In the genomic region with DNA sequence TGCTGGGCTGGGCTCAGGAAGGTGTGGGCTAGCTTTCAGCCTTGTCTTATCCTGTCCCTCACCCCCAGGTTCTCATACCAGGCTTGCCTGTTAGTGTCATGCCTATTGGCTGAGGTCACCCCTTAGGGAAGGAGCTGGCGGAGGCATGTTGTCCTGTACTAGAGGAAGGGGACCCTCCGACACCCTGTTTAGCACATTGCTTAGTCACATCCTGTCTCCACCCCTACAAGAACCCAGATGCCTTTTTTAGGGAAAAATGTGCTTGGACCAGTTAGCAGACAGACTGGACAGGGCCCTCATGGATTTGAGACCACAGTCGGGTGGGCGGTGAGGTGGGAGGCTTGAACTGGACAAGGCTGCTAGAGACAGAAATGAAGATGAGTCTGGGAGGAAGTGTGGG, we compare ENCODE assay signal across 10 mouse cellular contexts. TPM values are rescaled to one million over a fixed set of nuclear protein-coding genes. Genes with fewer than 3 reads are reported as not detected.
DNase-seq lines count a peak whose midpoint lies in the region; ATAC-seq and TF ChIP-seq lines count a peak whose summit lies in the region.
"Had no signal": no experiment of that assay in that cellular context is flagged by ENCODE, and none has a peak within 500 bp of the region (broad histone marks: within the 10 kb centered on the region; RNA-seq: fewer than 3 reads in every experiment).

No protein-coding gene starts in this region.

- no peaks in the 10 kb centered on the region for H3K9me3 ChIP-seq in heart, embryonic 16.5 days (replicated peaks; ENCODE audit: control insufficient read depth, low read length)
- no peaks in the 10 kb centered on the region for H3K9me3 ChIP-seq in liver, postnatal 0 days (ENCODE audit: low read length)
- no peaks in the 10 kb centered on the region for H3K9me3 ChIP-seq in neural tube, embryonic 15.5 days (replicated peaks)

- peaks cover 52% of the 10 kb centered on the region for H3K36me3 ChIP-seq in heart, embryonic 16.5 days (ENCODE audit: control insufficient read depth, insufficient read depth)
- peaks cover 64% of the 10 kb centered on the region for H3K36me3 ChIP-seq in liver, postnatal 0 days (replicated peaks; ENCODE audit: insufficient read depth, low read length)
- peaks cover 85% of the 10 kb centered on the region for H3K36me3 ChIP-seq in neural tube, embryonic 15.5 days

- DNase-seq in 416B (ENCODE audit: low read depth) (peak; percentile 62), NIH3T3 (ENCODE audit: low read depth) (peak; percentile 60)
- DNase-seq in liver, postnatal 0 days = no peak
- DNase-seq in cerebellum, postnatal 4 days (ENCODE audit: low spot score in 2 of 2) = no peak
- no peak for DNase-seq in cerebellum, adult 11 months
- DNase-seq: adrenal gland, postnatal 10 days; thymus, postnatal 4 days had no signal

- H3K9ac ChIP-seq in heart, embryonic 16.5 days (ENCODE audit: low read length) = peak overlapping the region; percentile 32; the same call in 1 of the 2 replicates
- no peak overlapping the region for H3K9ac ChIP-seq in liver, postnatal 0 days (replicated peaks)
- H3K9ac ChIP-seq in neural tube, embryonic 15.5 days (replicated peaks) = no peak overlapping the region

- no peak for TF ChIP-seq CTCF in liver, postnatal 0 days (IDR thresholded peaks at IDR 0.05; ENCODE audit: low read depth)

- H3K4me3 ChIP-seq in heart, embryonic 16.5 days (ENCODE audit: low read length) = no peak overlapping the region
- H3K4me3 ChIP-seq in liver, postnatal 0 days (ENCODE audit: low read depth, low read length) = no peak overlapping the region
- H3K4me3 ChIP-seq in neural tube, embryonic 15.5 days (replicated peaks) = no peak overlapping the region

- H3K4me1 ChIP-seq in heart, embryonic 16.5 days (ENCODE audit: control insufficient read depth, insufficient read depth, low read length) = peaks cover 42% of the 10 kb centered on the region
- peaks cover 13% of the 10 kb centered on the region for H3K4me1 ChIP-seq in liver, postnatal 0 days (ENCODE audit: insufficient read depth)
- peaks cover 31% of the 10 kb centered on the region for H3K4me1 ChIP-seq in neural tube, embryonic 15.5 days

- H3K27ac ChIP-seq in heart, embryonic 16.5 days (ENCODE audit: low read length) = peak overlapping the region; percentile 79
- peak overlapping the region; percentile 59 for H3K27ac ChIP-seq in liver, postnatal 0 days (ENCODE audit: low read depth)
- H3K27ac ChIP-seq in neural tube, embryonic 15.5 days (replicated peaks) = no peak overlapping the region

- H3K4me2 ChIP-seq in heart, embryonic 16.5 days (ENCODE audit: low read depth, low read length) = peak overlapping the region; percentile 14; the same call in 1 of the 2 replicates
- no peak overlapping the region for H3K4me2 ChIP-seq in liver, postnatal 0 days (ENCODE audit: low read depth, low read length)
- no peak overlapping the region for H3K4me2 ChIP-seq in neural tube, embryonic 15.5 days

- whole genome bisulfite sequencing in heart, embryonic 16.5 days = 33% methylated on average over 4 of the region's 4 CpGs
- 45% methylated on average over 4 of the region's 4 CpGs for WGBS in liver, postnatal 0 days (ENCODE audit: insufficient replicate concordance)
- 82% methylated on average over 4 of the region's 4 CpGs for WGBS in neural tube, embryonic 15.5 days

- ATAC-seq in heart, embryonic 16.5 days (replicated peaks; ENCODE audit: extremely low read depth, insufficient read depth, low FRiP score) = peak; percentile 70
- ATAC-seq in liver, postnatal 0 days = peak; percentile 40; the same call in 1 of the 2 replicates
- no peak for ATAC-seq in neural tube, embryonic 15.5 days (ENCODE audit: low FRiP score)

- no peaks in the 10 kb centered on the region for H3K27me3 ChIP-seq in heart, embryonic 16.5 days (ENCODE audit: control insufficient read depth, insufficient read depth, low read length)
- no peaks in the 10 kb centered on the region for H3K27me3 ChIP-seq in liver, postnatal 0 days (ENCODE audit: insufficient read depth, low read length)
- H3K27me3 ChIP-seq in neural tube, embryonic 15.5 days (replicated peaks) = no peaks in the 10 kb centered on the region

- no peak for TF ChIP-seq EP300 in liver, postnatal 0 days (IDR thresholded peaks at IDR 0.05; ENCODE audit: low read depth)

RNA-seq across cellular contexts. Expression of a gene that starts 7.4 kb away (rescaled TPM):
- polyA plus RNA-seq in heart, embryonic 16.5 days (2015; fragmentation: Nextera tagmentation; extraction: Ambion mirVana) = 9.4 and 13.1 TPM in 2 replicates
- 19.3 and 23.2 TPM in 2 replicates for polyA plus RNA-seq in liver, postnatal 0 days (2015; fragmentation: Nextera tagmentation; extraction: Ambion mirVana)
- polyA plus RNA-seq in neural tube, embryonic 15.5 days (2015; fragmentation: Nextera tagmentation; extraction: Ambion mirVana) = 4.8 and 5.2 TPM in 2 replicates

RNA-seq across cellular contexts. Expression of a gene that starts 18.2 kb away (rescaled TPM):
- polyA plus RNA-seq in heart, embryonic 16.5 days (2015; fragmentation: Nextera tagmentation; extraction: Ambion mirVana) = 0.22 and 0.40 TPM in 2 replicates
- 0.14 and 0.18 TPM in 2 replicates for polyA plus RNA-seq in liver, postnatal 0 days (2015; fragmentation: Nextera tagmentation; extraction: Ambion mirVana)
- polyA plus RNA-seq in neural tube, embryonic 15.5 days (2015; fragmentation: Nextera tagmentation; extraction: Ambion mirVana) = 0.12 and 0.32 TPM in 2 replicates

RNA-seq across cellular contexts. Expression of a gene that starts 21.1 kb away (rescaled TPM):
- polyA plus RNA-seq in heart, embryonic 16.5 days (2015; fragmentation: Nextera tagmentation; extraction: Ambion mirVana) = 39.4 and 42.6 TPM in 2 replicates
- 18.6 and 20.3 TPM in 2 replicates for polyA plus RNA-seq in liver, postnatal 0 days (2015; fragmentation: Nextera tagmentation; extraction: Ambion mirVana)
- polyA plus RNA-seq in neural tube, embryonic 15.5 days (2015; fragmentation: Nextera tagmentation; extraction: Ambion mirVana) = 47.5 and 49.1 TPM in 2 replicates

RNA-seq across cellular contexts. Expression of a gene that starts 22.2 kb away (rescaled TPM):
- not detected in 2 replicates for polyA plus RNA-seq in heart, embryonic 16.5 days (2015; fragmentation: Nextera tagmentation; extraction: Ambion mirVana)
- polyA plus RNA-seq in liver, postnatal 0 days (2015; fragmentation: Nextera tagmentation; extraction: Ambion mirVana) = not detected in 2 replicates
- polyA plus RNA-seq in neural tube, embryonic 15.5 days (2015; fragmentation: Nextera tagmentation; extraction: Ambion mirVana) = not detected in 2 replicates
- polyA plus RNA-seq: neural tube, embryonic 11.5 days had no signal

RNA-seq across cellular contexts. Expression of a gene that starts 27.5 kb away (rescaled TPM):
- 31.8 and 33.0 TPM in 2 replicates for polyA plus RNA-seq in heart, embryonic 16.5 days (2015; fragmentation: Nextera tagmentation; extraction: Ambion mirVana)
- 14.0 and 14.1 TPM in 2 replicates for polyA plus RNA-seq in liver, postnatal 0 days (2015; fragmentation: Nextera tagmentation; extraction: Ambion mirVana)
- 37.4 and 38.5 TPM in 2 replicates for polyA plus RNA-seq in neural tube, embryonic 15.5 days (2015; fragmentation: Nextera tagmentation; extraction: Ambion mirVana)

Comparison
In these comparisons a context has a peak if more than half of its experiments do, and no peak if none do; other contexts are left out.
1. DNase-seq: peak in 416B (single experiment) and NIH3T3 (single experiment); none in liver, postnatal 0 days (single experiment), cerebellum, postnatal 4 days (0 of 2) and cerebellum, adult 11 months (single experiment).